Mouse (Mus musculus): ENCODE results near the gene Chrm1. TPM values are rescaled to one million over a fixed set of nuclear protein-coding genes. Genes with fewer than 3 reads are reported as not detected.

Gene Chrm1
- polyA plus RNA-seq, 1 experiment from 2014 or later, result 1.2 TPM

- Histone ChIP-seq H3K4me2 (ENCODE audit: low read depth, low read length) (no peak overlapping the region), H3K4me1 (ENCODE audit: control insufficient read depth, insufficient read depth, low read length) (peaks cover 3% of the 10 kb centered on the region; the same call in 1 of the 2 replicates), H3K27me3 (replicated peaks; ENCODE audit: control insufficient read depth, insufficient read depth, low read length) (no peaks in the 10 kb centered on the region), H3K9ac (ENCODE audit: low read depth, low read length) (no peak overlapping the region), H3K4me3 (ENCODE audit: low read length) (no peak overlapping the region), H3K27ac (ENCODE audit: low read length) (peak overlapping the region; percentile 51; the same call in 1 of the 2 replicates), H3K36me3 (ENCODE audit: control insufficient read depth, insufficient read depth, low read length) (no peaks in the 10 kb centered on the region), H3K9me3 (ENCODE audit: control insufficient read depth, low read length) (no peaks in the 10 kb centered on the region)
- ATAC-seq, result no peak
Observed at GRCm38 (mm10) chr19:8655833-8656232, 7.8 kb upstream of the Chrm1 start.

DNA sequence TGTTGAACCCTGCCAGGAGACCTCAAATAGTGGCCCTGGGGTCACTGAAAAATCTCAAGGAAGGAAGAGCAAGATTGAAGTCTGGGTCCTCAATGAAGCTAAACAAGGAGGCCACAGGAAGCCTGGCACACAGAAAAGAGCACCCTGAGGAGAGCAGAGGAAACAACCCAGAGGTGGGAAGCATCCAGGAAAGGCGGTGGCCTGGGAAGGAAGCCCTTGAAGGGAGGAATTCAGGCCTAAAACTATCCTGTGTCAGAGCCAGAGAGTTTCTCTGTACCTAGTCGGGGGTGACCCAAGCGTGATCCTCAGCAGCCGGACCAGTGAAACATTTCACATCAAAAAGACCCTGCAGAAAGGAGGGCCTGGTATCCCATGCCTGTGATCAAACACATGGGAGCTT, 7.2 kb upstream of the Chrm1 start:
- H3K36me3 ChIP-seq (ENCODE audit: control insufficient read depth, insufficient read depth, low read length), result no peaks in the 10 kb centered on the region
- H3K9ac ChIP-seq (ENCODE audit: low read depth, low read length), result no peak overlapping the region
- no peak for ATAC-seq
- peak overlapping the region; percentile 51; the same call in 1 of the 2 replicates for H3K27ac ChIP-seq (ENCODE audit: low read length)
- H3K27me3 ChIP-seq (replicated peaks; ENCODE audit: control insufficient read depth, insufficient read depth, low read length), result no peaks in the 10 kb centered on the region
- WGBS, result 79% methylated on average over 4 of the region's 4 CpGs
- H3K4me3 ChIP-seq (ENCODE audit: low read length), result no peak overlapping the region
- H3K9me3 ChIP-seq (ENCODE audit: control insufficient read depth, low read length), result no peaks in the 10 kb centered on the region
- H3K4me2 ChIP-seq (ENCODE audit: low read depth, low read length), result no peak overlapping the region
- peaks cover 3% of the 10 kb centered on the region; the same call in 1 of the 2 replicates for H3K4me1 ChIP-seq (ENCODE audit: control insufficient read depth, insufficient read depth, low read length)

GRCm38 (mm10) chr19:8661821-8662307, 1.7 kb upstream of the Chrm1 start:
- 2% methylated on average over 35 of the region's 35 CpGs for WGBS
- peak overlapping the region; percentile 99 for H3K4me2 ChIP-seq (ENCODE audit: low read depth, low read length)
- ATAC-seq, result 0 out of 2 replicates have a peak, but pooled peaks have one; percentile 22

GRCm38 (mm10) chr19:8662337-8662736, 1.3 kb upstream of the Chrm1 start:
- H3K36me3 ChIP-seq (ENCODE audit: control insufficient read depth, insufficient read depth, low read length), result no peaks in the 10 kb centered on the region
- H3K27me3 ChIP-seq (replicated peaks; ENCODE audit: control insufficient read depth, insufficient read depth, low read length), result no peaks in the 10 kb centered on the region
- H3K4me3 ChIP-seq (ENCODE audit: low read length), result peak overlapping the region; percentile 52
- no peaks in the 10 kb centered on the region for H3K9me3 ChIP-seq (ENCODE audit: control insufficient read depth, low read length)
- 0 out of 2 replicates have a peak, but pooled peaks have one; percentile 27 for ATAC-seq
- peaks cover 15% of the 10 kb centered on the region; the same call in 1 of the 2 replicates for H3K4me1 ChIP-seq (ENCODE audit: control insufficient read depth, insufficient read depth, low read length)
- peak overlapping the region; percentile 99 for H3K4me2 ChIP-seq (ENCODE audit: low read depth, low read length)
- H3K27ac ChIP-seq (ENCODE audit: low read length), result no peak overlapping the region
- H3K9ac ChIP-seq (ENCODE audit: low read depth, low read length), result peak overlapping the region; percentile 66
- 3% methylated on average over 11 of the region's 11 CpGs for WGBS

More at GRCm38 (mm10) chr19:8661821-8662307, 1.7 kb upstream of the Chrm1 start:
- Histone ChIP-seq H3K27me3 (replicated peaks; ENCODE audit: control insufficient read depth, insufficient read depth, low read length) (no peaks in the 10 kb centered on the region), H3K9ac (ENCODE audit: low read depth, low read length) (peak overlapping the region; percentile 66), H3K4me3 (ENCODE audit: low read length) (peak overlapping the region; percentile 52), H3K9me3 (ENCODE audit: control insufficient read depth, low read length) (no peaks in the 10 kb centered on the region), H3K27ac (ENCODE audit: low read length) (no peak overlapping the region), H3K36me3 (ENCODE audit: control insufficient read depth, insufficient read depth, low read length) (no peaks in the 10 kb centered on the region), H3K4me1 (ENCODE audit: control insufficient read depth, insufficient read depth, low read length) (peaks cover 13% of the 10 kb centered on the region; the same call in 1 of the 2 replicates)

GRCm38 (mm10) chr19:8663911-8664421, 377 bp downstream of the Chrm1 start:
- no peaks in the 10 kb centered on the region for H3K36me3 ChIP-seq (ENCODE audit: control insufficient read depth, insufficient read depth, low read length)
- no peaks in the 10 kb centered on the region for H3K9me3 ChIP-seq (ENCODE audit: control insufficient read depth, low read length)
- 36% methylated on average over 10 of the region's 10 CpGs for WGBS
- H3K4me2 ChIP-seq (ENCODE audit: low read depth, low read length), result peak overlapping the region; percentile 7; the same call in 1 of the 2 replicates
- H3K4me3 ChIP-seq (ENCODE audit: low read length), result peak overlapping the region; percentile 14; the same call in 1 of the 2 replicates
- no peaks in the 10 kb centered on the region for H3K27me3 ChIP-seq (replicated peaks; ENCODE audit: control insufficient read depth, insufficient read depth, low read length)
- no peak overlapping the region for H3K27ac ChIP-seq (ENCODE audit: low read length)
- peaks cover 15% of the 10 kb centered on the region; the same call in 1 of the 2 replicates for H3K4me1 ChIP-seq (ENCODE audit: control insufficient read depth, insufficient read depth, low read length)
- ATAC-seq, result 0 out of 2 replicates have a peak, but pooled peaks have one; percentile 4
- H3K9ac ChIP-seq (ENCODE audit: low read depth, low read length), result no peak overlapping the region

- ATAC-seq, result no peak
- H3K27me3 ChIP-seq (replicated peaks; ENCODE audit: control insufficient read depth, insufficient read depth, low read length), result no peaks in the 10 kb centered on the region
- no peak overlapping the region for H3K4me2 ChIP-seq (ENCODE audit: low read depth, low read length)
- H3K4me3 ChIP-seq (ENCODE audit: low read length), result no peak overlapping the region
- no peak overlapping the region for H3K9ac ChIP-seq (ENCODE audit: low read depth, low read length)
- no peaks in the 10 kb centered on the region for H3K9me3 ChIP-seq (ENCODE audit: control insufficient read depth, low read length)
- no peaks in the 10 kb centered on the region for H3K36me3 ChIP-seq (ENCODE audit: control insufficient read depth, insufficient read depth, low read length)
- 88% methylated on average over 3 of the region's 3 CpGs for WGBS
- H3K4me1 ChIP-seq (ENCODE audit: control insufficient read depth, insufficient read depth, low read length), result peaks cover 15% of the 10 kb centered on the region; the same call in 1 of the 2 replicates
- H3K27ac ChIP-seq (ENCODE audit: low read length), result no peak overlapping the region
Observed at GRCm38 (mm10) chr19:8664859-8665258, 1.3 kb downstream of the Chrm1 start.

GRCm38 (mm10) chr19:8665746-8666145, 2.2 kb downstream of the Chrm1 start:
- Histone ChIP-seq H3K4me3 (ENCODE audit: low read length) (no peak overlapping the region), H3K4me1 (ENCODE audit: control insufficient read depth, insufficient read depth, low read length) (peaks cover 15% of the 10 kb centered on the region; the same call in 1 of the 2 replicates), H3K4me2 (ENCODE audit: low read depth, low read length) (no peak overlapping the region), H3K9me3 (ENCODE audit: control insufficient read depth, low read length) (no peaks in the 10 kb centered on the region), H3K9ac (ENCODE audit: low read depth, low read length) (no peak overlapping the region), H3K27ac (ENCODE audit: low read length) (no peak overlapping the region), H3K27me3 (replicated peaks; ENCODE audit: control insufficient read depth, insufficient read depth, low read length) (no peaks in the 10 kb centered on the region), H3K36me3 (ENCODE audit: control insufficient read depth, insufficient read depth, low read length) (no peaks in the 10 kb centered on the region)
- WGBS, result 60% methylated on average over 5 of the region's 5 CpGs
- no peak for ATAC-seq

- H3K4me1 ChIP-seq (ENCODE audit: control insufficient read depth, insufficient read depth, low read length), result no peaks in the 10 kb centered on the region
- no peak for ATAC-seq
- 81% methylated on average over 3 of the region's 3 CpGs for WGBS
Observed at GRCm38 (mm10) chr19:8672859-8673258, 9.3 kb downstream of the Chrm1 start.

GRCm38 (mm10) chr19:8673336-8674063, 9.9 kb downstream of the Chrm1 start:
- H3K27ac ChIP-seq (ENCODE audit: low read length), result no peak overlapping the region
- H3K27me3 ChIP-seq (replicated peaks; ENCODE audit: control insufficient read depth, insufficient read depth, low read length), result no peaks in the 10 kb centered on the region
- no peak overlapping the region for H3K9ac ChIP-seq (ENCODE audit: low read depth, low read length)
- ATAC-seq, result no peak
- no peak overlapping the region for H3K4me2 ChIP-seq (ENCODE audit: low read depth, low read length)
- H3K36me3 ChIP-seq (ENCODE audit: control insufficient read depth, insufficient read depth, low read length), result no peaks in the 10 kb centered on the region
- no peaks in the 10 kb centered on the region for H3K9me3 ChIP-seq (ENCODE audit: control insufficient read depth, low read length)
- no peak overlapping the region for H3K4me3 ChIP-seq (ENCODE audit: low read length)
- WGBS, result 59% methylated on average over 9 of the region's 9 CpGs
- H3K4me1 ChIP-seq (ENCODE audit: control insufficient read depth, insufficient read depth, low read length), result 0 out of 2 replicates have a peak, but pooled peaks cover under 1% of the 10 kb centered on the region

More at GRCm38 (mm10) chr19:8672859-8673258, 9.3 kb downstream of the Chrm1 start:
- H3K4me2 ChIP-seq (ENCODE audit: low read depth, low read length), result no peak overlapping the region
- H3K9ac ChIP-seq (ENCODE audit: low read depth, low read length), result no peak overlapping the region
- H3K27ac ChIP-seq (ENCODE audit: low read length), result no peak overlapping the region
- no peaks in the 10 kb centered on the region for H3K36me3 ChIP-seq (ENCODE audit: control insufficient read depth, insufficient read depth, low read length)
- no peaks in the 10 kb centered on the region for H3K9me3 ChIP-seq (ENCODE audit: control insufficient read depth, low read length)
- no peaks in the 10 kb centered on the region for H3K27me3 ChIP-seq (replicated peaks; ENCODE audit: control insufficient read depth, insufficient read depth, low read length)
- H3K4me3 ChIP-seq (ENCODE audit: low read length), result no peak overlapping the region

All from intestine, embryonic 16.5 days (tissue).